Mouse (Mus musculus) spleen, adult 2 months (tissue): ENCODE results near the gene Ppp1ca.

Experiments used
- CTCF ChIP-seq: fragments of 200-500 bp; IDR thresholded peaks from 2 replicates; pipeline ENCODE4 v1.5.1; 2011; ENCODE audit warnings: mild to moderate bottlenecking, inconsistent platforms; ENCODE audit not compliant: insufficient read depth, insufficient read length, insufficient replicate concordance; ENCODE audit errors: extremely low read depth
- POLR2A ChIP-seq: fragments of 200-500 bp; IDR thresholded peaks from 2 replicates; pipeline ENCODE4 v1.6.1; 2011; ENCODE audit warnings: low read depth, low read length, inconsistent platforms

DNA sequence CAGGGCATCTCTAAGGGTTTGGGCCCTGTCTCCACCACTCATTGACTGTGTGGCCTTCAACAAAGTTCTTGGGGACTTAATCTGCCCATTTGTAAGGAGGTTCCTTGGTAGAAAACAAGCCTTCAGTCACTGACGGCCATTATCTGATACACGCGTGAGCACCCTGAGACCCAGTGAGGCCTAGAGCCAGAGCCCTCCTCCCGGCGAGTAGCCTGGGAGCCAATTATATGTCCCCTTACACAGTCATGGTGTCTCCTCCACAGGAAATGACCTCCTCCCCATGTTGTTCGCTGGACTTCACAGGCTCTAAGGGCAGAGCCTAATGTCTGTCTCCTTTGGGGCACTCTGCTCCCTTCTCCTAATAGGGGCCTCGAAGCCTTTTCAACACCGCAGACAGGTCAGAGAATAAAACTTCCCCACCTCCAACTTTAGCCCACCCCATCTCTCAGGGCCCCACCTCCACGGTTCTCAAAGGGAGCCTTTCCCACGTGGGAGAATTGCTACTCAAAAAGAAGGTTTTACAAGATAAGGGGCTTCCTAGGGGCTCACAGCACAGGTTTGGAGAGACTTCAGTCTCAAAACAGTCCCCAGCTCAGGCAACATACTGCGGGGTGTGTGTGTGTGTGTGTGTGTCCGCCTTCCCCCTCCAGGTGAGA, 45.4 kb upstream of the Ppp1ca start:
- TF ChIP-seq POLR2A (no peak), CTCF (no peak)
